Mouse (Mus musculus) intestine, embryonic 15.5 days (tissue): ENCODE results near the gene Prr19. TPM values are rescaled to one million over a fixed set of nuclear protein-coding genes. Genes with fewer than 3 reads are reported as not detected.
"Not testable (repeated sequence)": the region's sequence is repeated elsewhere in the genome, so short reads cannot be mapped to it uniquely, and the experiment has no call there.

ENCODE experiments used
- ATAC-seq: fragments of 200-750 bp; cut with Nextera tagmentation; 2 replicates; pipeline ENCODE4 v1.8.0; 2017; ENCODE audit warnings: moderate TSS enrichment, moderate library complexity
- H3K27ac ChIP-seq: fragments of 300-500 bp; sonication (generic); 2 replicates; pipeline ENCODE4 v1.5.1; 2015; ENCODE audit warnings: mild to moderate bottlenecking, inconsistent platforms
- H3K27me3 ChIP-seq: fragments of 300-500 bp; sonication (generic); replicated peaks from 2 replicates; pipeline ENCODE4 v1.6.1; 2015; ENCODE audit warnings: inconsistent platforms
- H3K36me3 ChIP-seq: fragments of 300-500 bp; sonication (generic); 2 replicates; pipeline ENCODE4 v1.6.1; 2015; ENCODE audit warnings: inconsistent platforms
- H3K4me1 ChIP-seq: fragments of 300-500 bp; sonication (generic); replicated peaks from 2 replicates; pipeline ENCODE4 v1.6.1; 2015; ENCODE audit warnings: inconsistent platforms
- H3K4me2 ChIP-seq: fragments of 300-500 bp; sonication (generic); replicated peaks from 2 replicates; pipeline ENCODE4 v1.6.1; 2015; ENCODE audit warnings: mild to moderate bottlenecking, inconsistent platforms
- H3K4me3 ChIP-seq: fragments of 300-500 bp; sonication (generic); replicated peaks from 2 replicates; pipeline ENCODE4 v1.5.1; 2015; ENCODE audit warnings: inconsistent platforms
- H3K9ac ChIP-seq: fragments of 300-500 bp; sonication (generic); 2 replicates; pipeline ENCODE4 v1.6.1; 2015; ENCODE audit warnings: inconsistent platforms
- H3K9me3 ChIP-seq: fragments of 300-500 bp; sonication (generic); 2 replicates; pipeline ENCODE4 v1.6.1; 2016; ENCODE audit warnings: inconsistent platforms
- WGBS: fragments of 180-500 bp; shearing (Covaris S2); methylation state at CpG from one replicate; pipeline ENCODE4 v1.1.7; 2015; 5-methylcytosine and 5-hydroxymethylcytosine counted together
- polyA plus RNA-seq: library from polyadenylated mRNA; unstranded; fragments of >200 nt; fragmentation: Nextera tagmentation; extraction: Ambion mirVana; gene quantifications from 2 replicates; pipeline ENCODE4 v1.2.1, GENCODE M21; 2015

Gene Prr19
- 0.41 and 0.71 TPM in 2 replicates for polyA plus RNA-seq

GRCm38 (mm10) chr7:25301063-25301462, at the start of gene Prr19:
Gene Prr19 (plus strand): TSS chr7:25301411.
- 57% methylated on average over 19 of the region's 19 CpGs for WGBS
- no peak within 1 kb of the TSS for H3K9ac ChIP-seq
- H3K36me3 ChIP-seq: 0 out of 2 replicates have a peak, but pooled peaks cover 2% of the 10 kb centered on the region
- no peaks in the 10 kb centered on the region for H3K9me3 ChIP-seq
- no peak within 1 kb of the TSS for H3K4me2 ChIP-seq
- ATAC-seq: no peak
- no peak within 1 kb of the TSS for H3K27ac ChIP-seq
- H3K4me3 ChIP-seq: no peak within 1 kb of the TSS
- peaks cover 4% of the 10 kb centered on the region; the same call in 1 of the 2 replicates for H3K27me3 ChIP-seq
- H3K4me1 ChIP-seq: peaks cover 6% of the 10 kb centered on the region; the same call in 1 of the 2 replicates

- Histone ChIP-seq H3K27me3 (no peaks in the 10 kb centered on the region), H3K9ac (peak overlapping the region; percentile 45), H3K27ac (peak overlapping the region; percentile 98), H3K4me1 (peaks cover 27% of the 10 kb centered on the region), H3K4me3 (peak overlapping the region; percentile 74), H3K4me2 (peak overlapping the region; percentile 90), H3K9me3 (no peaks in the 10 kb centered on the region), H3K36me3 (no peaks in the 10 kb centered on the region)
- WGBS: 22% methylated on average over 8 of the region's 8 CpGs
- ATAC-seq: no peak
Observed at GRCm38 (mm10) chr7:25251822-25252221, 49.4 kb upstream of the Prr19 start.

GRCm38 (mm10) chr7:25261896-25262295, 39.3 kb upstream of the Prr19 start:
- no peak for ATAC-seq
- Histone ChIP-seq H3K9ac (no peak overlapping the region), H3K4me1 (0 out of 2 replicates have a peak, but pooled peaks cover under 1% of the 10 kb centered on the region), H3K4me3 (no peak overlapping the region), H3K36me3 (no peaks in the 10 kb centered on the region), H3K4me2 (no peak overlapping the region), H3K27me3 (no peaks in the 10 kb centered on the region), H3K27ac (no peak overlapping the region), H3K9me3 (no peaks in the 10 kb centered on the region)
- 70% methylated on average over 1 of the region's 1 CpGs for WGBS

DNA sequence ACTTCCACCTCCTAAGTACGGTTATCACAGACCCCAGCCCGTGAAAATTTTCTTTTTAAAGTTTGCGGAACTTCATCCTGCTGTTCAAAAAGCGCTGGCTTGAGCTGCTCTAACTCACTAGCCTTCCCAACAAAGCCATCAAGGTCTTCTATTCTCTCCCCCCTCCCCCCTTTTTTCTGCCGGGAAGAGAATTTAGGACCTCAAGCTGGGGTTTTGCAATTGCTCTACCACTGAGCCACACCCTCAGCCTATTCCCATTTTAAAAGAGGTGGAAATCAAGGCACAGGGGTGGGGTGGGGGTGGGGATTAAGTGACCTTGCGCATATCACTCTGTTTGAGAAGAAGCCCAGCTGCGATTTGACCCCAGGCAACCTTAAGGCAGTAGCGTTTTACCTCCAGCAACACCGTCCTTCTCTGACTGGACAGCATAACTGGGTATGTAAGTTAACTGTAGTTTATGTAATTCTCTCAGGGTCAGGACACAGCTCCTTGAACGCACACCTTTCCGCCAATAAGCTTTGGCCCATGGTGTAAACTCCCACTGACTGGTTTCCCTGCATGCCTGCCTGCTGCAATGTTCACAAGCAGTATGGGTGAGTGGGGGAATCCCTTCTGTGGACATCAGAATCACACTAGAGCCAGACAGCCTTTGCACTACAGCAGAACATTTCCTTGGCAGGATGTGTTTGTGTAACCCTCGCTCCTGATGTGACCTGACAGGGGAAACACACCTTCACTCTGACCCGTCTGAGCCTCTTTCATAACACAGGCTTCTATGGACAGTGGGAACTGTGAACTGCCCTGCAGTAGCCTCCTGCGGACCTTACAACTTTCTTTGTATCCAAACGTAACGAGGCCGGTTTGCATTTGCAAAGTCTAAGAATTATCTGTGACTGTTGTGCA, 37.0 kb upstream of the Prr19 start:
- Histone ChIP-seq H3K27ac (no peak overlapping the region), H3K4me3 (no peak overlapping the region), H3K36me3 (no peaks in the 10 kb centered on the region), H3K27me3 (no peaks in the 10 kb centered on the region), H3K9ac (no peak overlapping the region), H3K9me3 (no peaks in the 10 kb centered on the region), H3K4me1 (peaks cover 7% of the 10 kb centered on the region), H3K4me2 (no peak overlapping the region)
- ATAC-seq: no peak
- WGBS: 34% methylated on average over 17 of the region's 17 CpGs

GRCm38 (mm10) chr7:25265743-25266142, 35.5 kb upstream of the Prr19 start:
- not testable (repeated sequence) for H3K27ac ChIP-seq, H3K36me3 ChIP-seq, H3K9ac ChIP-seq, H3K4me3 ChIP-seq, H3K4me2 ChIP-seq, H3K9me3 ChIP-seq, H3K27me3 ChIP-seq, ATAC-seq
- 88% methylated on average over 5 of the region's 5 CpGs for WGBS
- H3K4me1 ChIP-seq: peaks cover 13% of the 10 kb centered on the region

DNA sequence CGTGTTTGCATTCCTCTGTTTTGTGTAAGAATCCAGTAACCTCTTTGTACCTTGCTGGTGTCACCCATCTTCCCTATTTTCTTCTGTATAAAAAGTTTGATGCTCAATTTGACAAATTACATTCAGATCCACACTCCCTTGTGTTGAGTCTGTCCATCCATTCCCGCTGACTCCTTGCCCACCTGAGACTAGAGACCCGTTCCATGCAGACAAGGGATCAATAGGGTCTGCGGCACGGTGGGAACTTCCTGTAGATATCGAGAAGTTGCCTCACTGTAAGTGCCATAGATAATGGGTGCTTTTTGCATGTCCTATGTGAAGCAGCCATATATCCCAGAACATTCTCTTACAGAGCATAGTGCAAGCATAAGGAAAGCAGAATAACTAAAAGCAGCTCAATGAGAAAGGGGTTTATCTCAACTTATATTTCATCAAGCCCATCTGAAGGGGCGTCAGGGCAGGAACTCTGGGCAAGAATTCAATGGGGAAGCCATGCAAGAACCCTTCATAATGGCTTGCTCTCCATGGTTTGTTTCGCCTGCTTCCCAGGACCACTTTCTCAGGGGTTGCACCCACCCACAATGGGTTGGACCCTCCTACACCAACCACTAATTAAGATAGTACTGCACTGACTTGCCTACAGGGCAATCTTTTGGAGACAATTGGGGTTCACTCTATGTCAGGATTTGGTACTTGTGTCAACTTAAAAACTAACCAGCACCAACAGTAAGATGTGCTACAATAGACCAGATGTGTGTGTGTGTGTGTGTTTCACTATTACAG, 34.8 kb upstream of the Prr19 start:
- no peak overlapping the region for H3K27ac ChIP-seq
- WGBS: 85% methylated on average over 8 of the region's 8 CpGs
- H3K9ac ChIP-seq: no peak overlapping the region
- ATAC-seq: no peak
- H3K4me2 ChIP-seq: peak overlapping the region; percentile 64; the same call in 1 of the 2 replicates
- H3K4me1 ChIP-seq: peaks cover 13% of the 10 kb centered on the region
- H3K4me3 ChIP-seq: no peak overlapping the region
- peaks cover 4% of the 10 kb centered on the region; the same call in 1 of the 2 replicates for H3K36me3 ChIP-seq
- H3K9me3 ChIP-seq: no peaks in the 10 kb centered on the region
- H3K27me3 ChIP-seq: no peaks in the 10 kb centered on the region

GRCm38 (mm10) chr7:25267301-25267750, 33.9 kb upstream of the Prr19 start, which contains the start of gene Cic:
Gene Cic (plus strand): TSS chr7:25267704.
- under 1% methylated on average over 29 of the region's 29 CpGs for WGBS
- peaks cover 14% of the 10 kb centered on the region; the same call in 1 of the 2 replicates for H3K36me3 ChIP-seq
- ATAC-seq: peak; percentile 91
- H3K4me1 ChIP-seq: peaks cover 13% of the 10 kb centered on the region
- H3K4me3 ChIP-seq: peak within 1 kb of the TSS; percentile 73
- peak within 1 kb of the TSS; percentile 73 for H3K9ac ChIP-seq
- peak within 1 kb of the TSS; percentile 90 for H3K27ac ChIP-seq
- H3K27me3 ChIP-seq: no peaks in the 10 kb centered on the region
- no peaks in the 10 kb centered on the region for H3K9me3 ChIP-seq
- peak within 1 kb of the TSS; percentile 74 for H3K4me2 ChIP-seq

- Histone ChIP-seq H3K9me3 (no peaks in the 10 kb centered on the region), H3K4me1 (peaks cover 13% of the 10 kb centered on the region), H3K36me3 (peaks cover 14% of the 10 kb centered on the region), H3K4me2 (peak overlapping the region; percentile 74), H3K9ac (peak overlapping the region; percentile 73), H3K4me3 (peak overlapping the region; percentile 73), H3K27me3 (no peaks in the 10 kb centered on the region), H3K27ac (peak overlapping the region; percentile 90)
- WGBS: under 1% methylated on average over 33 of the region's 33 CpGs
- peak; percentile 97 for ATAC-seq
Observed at GRCm38 (mm10) chr7:25267751-25268463, 33.3 kb upstream of the Prr19 start.

- Histone ChIP-seq H3K4me1 (peaks cover 18% of the 10 kb centered on the region), H3K27ac (peak overlapping the region; percentile 73), H3K27me3 (no peaks in the 10 kb centered on the region), H3K9me3 (no peaks in the 10 kb centered on the region), H3K9ac (peak overlapping the region; percentile 73), H3K4me3 (peak overlapping the region; percentile 73), H3K4me2 (peak overlapping the region; percentile 74), H3K36me3 (peaks cover 21% of the 10 kb centered on the region)
- ATAC-seq: no peak
- 1% methylated on average over 7 of the region's 7 CpGs for WGBS
Observed at GRCm38 (mm10) chr7:25268588-25268987, 32.6 kb upstream of the Prr19 start.

- peaks cover 22% of the 10 kb centered on the region for H3K36me3 ChIP-seq
- H3K27ac ChIP-seq: peak overlapping the region; percentile 73; the same call in 1 of the 2 replicates
- H3K9ac ChIP-seq: peak overlapping the region; percentile 73
- 40% methylated on average over 4 of the region's 4 CpGs for WGBS
- peak overlapping the region; percentile 73 for H3K4me3 ChIP-seq
- no peaks in the 10 kb centered on the region for H3K9me3 ChIP-seq
- H3K4me2 ChIP-seq: peak overlapping the region; percentile 74
- no peaks in the 10 kb centered on the region for H3K27me3 ChIP-seq
- H3K4me1 ChIP-seq: peaks cover 22% of the 10 kb centered on the region
- ATAC-seq: no peak
Observed at GRCm38 (mm10) chr7:25269029-25269428, 32.2 kb upstream of the Prr19 start.

GRCm38 (mm10) chr7:25269545-25270271, 31.5 kb upstream of the Prr19 start:
- no peaks in the 10 kb centered on the region for H3K9me3 ChIP-seq
- 84% methylated on average over 8 of the region's 8 CpGs for WGBS
- H3K9ac ChIP-seq: peak overlapping the region; percentile 73; the same call in 1 of the 2 replicates

More at GRCm38 (mm10) chr7:25269545-25270271, 31.5 kb upstream of the Prr19 start:
- ATAC-seq: no peak
- Histone ChIP-seq H3K4me1 (peaks cover 28% of the 10 kb centered on the region), H3K36me3 (peaks cover 22% of the 10 kb centered on the region), H3K27me3 (no peaks in the 10 kb centered on the region), H3K4me3 (peak overlapping the region; percentile 73), H3K4me2 (peak overlapping the region; percentile 74), H3K27ac (0 out of 2 replicates have a peak overlapping the region, but pooled peaks have one; percentile 23)
